Mouse (Mus musculus) embryo, embryonic 10.5 days (tissue): ENCODE data around the gene Rsrc1.
A peak's percentile ranks its signal among the peaks of the same experiment; 100 is the strongest.

Experiments used
- DNase-seq: peaks from one replicate; pipeline ENCODE4 v3.0.0-alpha.2; 2015; ENCODE audit warnings: low spot score

The Rsrc1 gene

DNA sequence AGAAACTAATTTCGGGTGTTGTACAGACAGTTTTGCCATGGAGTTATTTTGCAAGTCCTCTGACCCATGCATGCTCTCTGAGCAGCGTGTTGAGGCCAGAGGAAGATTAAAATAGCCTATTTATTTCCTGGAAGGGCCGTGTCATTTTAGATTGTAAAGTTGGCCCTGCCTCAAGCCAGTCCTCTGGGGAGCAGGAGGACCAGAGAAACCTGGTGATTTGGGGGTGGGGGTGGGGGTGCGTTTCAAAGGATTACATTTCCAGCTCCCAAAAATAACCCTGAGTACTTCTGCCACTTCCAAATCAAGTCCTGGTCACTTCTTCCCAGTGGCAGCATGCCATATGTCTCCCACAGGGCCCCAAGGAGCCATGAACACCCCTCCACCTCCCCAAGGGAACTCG lies 391.6 kb downstream of the Rsrc1 start:
- DNase-seq = no peak

DNA sequence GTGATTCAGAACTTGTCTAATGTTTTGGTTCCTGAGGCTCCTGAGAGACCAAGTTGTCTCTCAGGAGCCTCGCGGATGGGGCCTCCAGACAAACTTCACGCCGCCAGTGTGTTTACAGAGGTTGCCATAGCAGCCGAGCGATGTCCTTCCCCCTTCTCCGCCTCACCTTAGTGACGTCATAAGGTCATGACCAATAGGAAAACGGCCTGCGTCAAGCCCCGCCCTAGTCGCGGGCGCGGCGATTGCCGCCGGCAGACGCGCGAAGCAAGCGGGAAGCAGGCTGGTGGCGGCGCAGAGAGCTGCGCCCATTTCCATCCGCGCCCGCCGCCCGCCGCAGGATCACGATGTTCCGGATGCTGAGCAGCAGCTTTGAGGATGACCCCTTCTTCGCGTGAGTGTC lies 392.7 kb downstream of the Rsrc1 start, which contains the start of gene Mlf1:
Mlf1 (plus strand) TSS at position 226 of the 400 bp plus-strand sequence.
- peak; percentile 95 for DNase-seq

DNA sequence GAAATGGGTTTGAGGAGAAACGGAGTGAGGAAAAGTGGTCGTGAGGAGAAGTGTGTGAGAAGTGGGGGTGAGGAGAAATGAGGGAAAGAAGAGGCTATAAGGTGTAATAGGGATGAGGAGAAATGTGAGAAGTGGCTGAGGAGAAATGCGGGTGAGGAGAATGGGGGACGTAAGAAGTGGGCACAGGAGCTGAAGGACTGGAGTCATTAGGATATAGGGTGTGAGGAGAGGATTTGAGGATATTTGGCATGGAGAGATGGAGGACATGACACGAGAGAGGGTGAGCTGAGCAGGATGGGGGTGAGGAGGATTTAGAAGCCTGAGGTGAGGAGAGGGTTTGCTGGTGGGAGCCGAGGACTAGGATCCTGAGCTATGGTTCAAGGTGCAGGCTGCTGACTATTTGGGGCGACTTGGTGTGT lies 393.2 kb downstream of the Rsrc1 start:
- DNase-seq = no peak

DNA sequence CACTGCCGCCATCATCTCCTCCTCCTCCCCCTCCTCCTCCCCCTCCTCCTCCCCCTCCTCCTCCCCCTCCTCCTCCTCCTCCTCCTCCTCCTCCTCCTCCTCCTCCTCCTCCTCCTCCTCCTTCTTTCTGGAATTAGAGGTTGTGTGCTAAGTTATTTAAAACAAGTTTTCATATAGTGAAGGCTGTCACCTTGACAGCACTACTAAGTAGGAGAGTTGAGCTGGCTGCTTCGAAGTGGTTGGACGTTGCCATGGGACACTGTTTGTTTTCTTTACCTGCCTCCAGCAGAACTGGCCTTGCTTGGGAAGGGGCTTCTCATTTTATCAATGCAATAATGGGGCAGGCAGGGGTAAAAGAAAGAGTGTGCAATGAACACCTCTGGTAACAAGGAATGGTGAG lies 393.9 kb downstream of the Rsrc1 start, which contains the start of gene Gm17402:
Gm17402 (minus strand) TSS at position 101 of the 400 bp plus-strand sequence.
- DNase-seq = no peak

DNA sequence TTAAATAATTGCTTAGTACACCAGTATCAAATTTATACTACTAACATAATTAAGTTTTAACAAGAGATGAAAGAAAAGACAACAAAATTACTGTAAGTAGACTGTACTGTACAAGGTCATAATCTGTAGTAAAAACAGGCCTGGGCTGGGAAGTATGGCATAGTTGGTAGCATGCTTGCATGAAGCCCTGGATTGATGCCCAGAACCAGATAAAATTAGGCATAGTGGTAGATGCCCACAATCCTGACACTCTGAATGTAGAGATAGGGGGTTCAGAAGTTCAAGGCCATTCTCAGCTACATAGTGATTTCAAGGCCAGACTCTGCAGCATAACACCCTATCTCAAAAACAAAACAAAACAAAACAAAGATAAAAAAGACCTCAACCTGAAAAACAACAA lies 397.0 kb downstream of the Rsrc1 start:
- DNase-seq = no peak
